Comparison of ENCODE assay signal across 26 mouse cellular contexts in the genomic region with DNA sequence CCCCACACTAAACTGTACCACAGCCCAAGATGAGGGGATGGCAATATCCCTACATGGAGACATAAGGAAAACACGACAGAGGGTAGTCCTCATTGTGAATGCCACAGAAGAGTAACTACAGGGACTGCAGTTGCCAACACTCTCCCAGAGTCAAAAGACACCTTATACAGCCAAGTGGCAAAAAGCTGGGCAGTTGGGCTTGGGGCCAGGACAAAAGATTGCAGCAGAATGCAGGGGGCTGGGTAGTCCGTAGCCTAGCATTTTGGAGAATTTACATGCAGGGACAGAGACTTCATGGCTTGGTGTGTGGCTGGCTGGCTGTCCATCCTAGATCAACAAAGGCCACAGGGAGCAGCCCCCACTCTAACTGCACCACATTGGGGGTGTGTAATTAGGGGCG. TPM values are rescaled to one million over a fixed set of nuclear protein-coding genes. Genes with fewer than 3 reads are reported as not detected.
DNase-seq lines count a peak whose midpoint lies in the region; ATAC-seq lines count a peak whose summit lies in the region.
"Had no signal": no experiment of that assay in that cellular context is flagged by ENCODE, and none has a peak within 500 bp of the region (broad histone marks: within the 10 kb centered on the region; RNA-seq: fewer than 3 reads in every experiment).

No protein-coding gene starts in this region.

- peaks cover 2 to 15% of the 10 kb centered on the region in 2 experiments; a peak in 3 of 4 replicates for H3K4me1 ChIP-seq in heart, embryonic 14.5 days (ENCODE audit: control insufficient read depth in 2 of 2, insufficient read depth in 2 of 2, low read length in 2 of 2)
- H3K4me1 ChIP-seq in heart, embryonic 10.5 days = no peaks in the 10 kb centered on the region
- 0 out of 2 replicates have a peak, but pooled peaks cover 5% of the 10 kb centered on the region for H3K4me1 ChIP-seq in midbrain, embryonic 13.5 days (replicated peaks)
- H3K4me1 ChIP-seq in midbrain, embryonic 15.5 days = no peaks in the 10 kb centered on the region
- H3K4me1 ChIP-seq: embryonic facial prominence, embryonic 15.5 days had no signal

- peak; percentile 38 to 59 for DNase-seq in cerebellum, postnatal 10 days
- no peak for DNase-seq in cerebellum, adult 8-10 months
- no peak for DNase-seq in heart, postnatal 10 days
- DNase-seq in heart, postnatal 4 days = peak; percentile 58
- no peak for DNase-seq in heart, embryonic 10.5 days (ENCODE audit: low spot score)
- DNase-seq: adrenal gland, postnatal 10 days; B cell, adult 2 months; cerebellum, adult 11-12 months; cerebellum, adult 9-11 months; embryo, embryonic 11 days; gastrocnemius, postnatal 10 days; heart, adult 2 months; heart, postnatal 36 days; kidney, adult 9 months had no signal

- H3K27me3 ChIP-seq in heart, embryonic 14.5 days (ENCODE audit: control insufficient read depth, insufficient read depth, low read length) = no peaks in the 10 kb centered on the region
- H3K27me3 ChIP-seq in heart, embryonic 10.5 days (ENCODE audit: insufficient read depth, poor library complexity, severe bottlenecking) = peaks cover 9% of the 10 kb centered on the region; the same call in 1 of the 2 replicates
- peaks cover 3% of the 10 kb centered on the region; the same call in 1 of the 2 replicates for H3K27me3 ChIP-seq in midbrain, embryonic 13.5 days
- H3K27me3 ChIP-seq in midbrain, embryonic 15.5 days (replicated peaks) = 0 out of 2 replicates have a peak, but pooled peaks cover 2% of the 10 kb centered on the region
- H3K27me3 ChIP-seq: embryonic facial prominence, embryonic 15.5 days; forebrain, embryonic 15.5 days had no signal

- 59% methylated on average over 3 of the region's 3 CpGs for WGBS in heart, embryonic 14.5 days
- 70% methylated on average over 3 of the region's 3 CpGs for WGBS in heart, embryonic 10.5 days
- WGBS in midbrain, embryonic 13.5 days = 71% methylated on average over 3 of the region's 3 CpGs
- WGBS in midbrain, embryonic 15.5 days = 77% methylated on average over 3 of the region's 3 CpGs

- 0 out of 2 replicates have a peak, but pooled peaks cover 3% of the 10 kb centered on the region for H3K9me3 ChIP-seq in heart, embryonic 14.5 days (ENCODE audit: control insufficient read depth, low read length)
- H3K9me3 ChIP-seq in heart, embryonic 10.5 days = no peaks in the 10 kb centered on the region
- H3K9me3 ChIP-seq in midbrain, embryonic 13.5 days = no peaks in the 10 kb centered on the region
- H3K9me3 ChIP-seq in midbrain, embryonic 15.5 days = no peaks in the 10 kb centered on the region
- H3K9me3 ChIP-seq: embryonic facial prominence, embryonic 15.5 days; forebrain, embryonic 10.5 days; forebrain, embryonic 15.5 days; G1E had no signal

- H3K4me2 ChIP-seq in heart, embryonic 14.5 days (ENCODE audit: low read length) = no peak overlapping the region
- H3K4me2 ChIP-seq in midbrain, embryonic 13.5 days (replicated peaks) = no peak overlapping the region
- no peak overlapping the region for H3K4me2 ChIP-seq in midbrain, embryonic 15.5 days
- H3K4me2 ChIP-seq: embryonic facial prominence, embryonic 15.5 days; forebrain, embryonic 15.5 days; hindbrain, embryonic 14.5 days had no signal

- intact Hi-C loops in heart, postnatal 10 days (cut with DNase I) = loop anchor here (2.0 kb wide), 2 partner anchors 38 to 60 kb away; no protein-coding TSS in a partner anchor

- no peak overlapping the region for H3K27ac ChIP-seq in heart, embryonic 14.5 days (replicated peaks in 1 of 2; ENCODE audit: control insufficient read depth in 1 of 2, insufficient read depth in 1 of 2, low read depth in 2 of 2, low read length in 2 of 2)
- H3K27ac ChIP-seq in heart, embryonic 10.5 days = no peak overlapping the region
- H3K27ac ChIP-seq in midbrain, embryonic 13.5 days = no peak overlapping the region
- no peak overlapping the region for H3K27ac ChIP-seq in midbrain, embryonic 15.5 days
- H3K27ac ChIP-seq: embryonic facial prominence, embryonic 15.5 days; forebrain, embryonic 10.5 days; forebrain, embryonic 15.5 days; heart, adult 2 months; hindbrain, embryonic 14.5 days had no signal

- H3K4me3 ChIP-seq in heart, embryonic 14.5 days (ENCODE audit: control insufficient read depth in 1 of 2, insufficient read depth in 1 of 2, low read depth in 1 of 2, low read length in 2 of 2) = no peak overlapping the region
- no peak overlapping the region for H3K4me3 ChIP-seq in heart, embryonic 10.5 days
- H3K4me3 ChIP-seq in midbrain, embryonic 13.5 days (replicated peaks) = no peak overlapping the region
- no peak overlapping the region for H3K4me3 ChIP-seq in midbrain, embryonic 15.5 days
- H3K4me3 ChIP-seq: embryonic facial prominence, embryonic 15.5 days; erythroblast, embryonic 14.5 days; forebrain, embryonic 10.5 days; forebrain, embryonic 15.5 days; heart, adult 2 months had no signal

- 0 out of 2 replicates have a peak, but pooled peaks have one; percentile 12 for ATAC-seq in heart, embryonic 14.5 days (ENCODE audit: insufficient number of reproducible peaks, insufficient read depth, low FRiP score, low read depth)
- no peak for ATAC-seq in midbrain, embryonic 13.5 days
- ATAC-seq in midbrain, embryonic 15.5 days (replicated peaks) = no peak
- ATAC-seq: intestine, postnatal 0 days had no signal

- H3K36me3 ChIP-seq in heart, embryonic 14.5 days (ENCODE audit: control insufficient read depth, insufficient read depth, low read length) = no peaks in the 10 kb centered on the region
- no peaks in the 10 kb centered on the region for H3K36me3 ChIP-seq in heart, embryonic 10.5 days
- no peaks in the 10 kb centered on the region for H3K36me3 ChIP-seq in midbrain, embryonic 13.5 days
- H3K36me3 ChIP-seq in midbrain, embryonic 15.5 days (replicated peaks) = no peaks in the 10 kb centered on the region
- H3K36me3 ChIP-seq: embryonic facial prominence, embryonic 15.5 days; forebrain, embryonic 10.5 days; forebrain, embryonic 15.5 days; G1E had no signal

- no peak overlapping the region for H3K9ac ChIP-seq in heart, embryonic 14.5 days (ENCODE audit: low read length)
- 0 out of 2 replicates have a peak overlapping the region, but pooled peaks have one; percentile 20 for H3K9ac ChIP-seq in midbrain, embryonic 13.5 days (replicated peaks)
- no peak overlapping the region for H3K9ac ChIP-seq in midbrain, embryonic 15.5 days
- H3K9ac ChIP-seq: embryonic facial prominence, embryonic 15.5 days; forebrain, embryonic 15.5 days; hindbrain, embryonic 14.5 days had no signal

RNA-seq across cellular contexts. Expression of a gene that starts 18.4 kb away (rescaled TPM):
- polyA plus RNA-seq in heart, embryonic 14.5 days (2014; fragmentation: Nextera tagmentation; extraction: Ambion mirVana) = 2.8 and 6.2 TPM in 2 replicates
- 1 to 10 TPM; 7.4 to 9.6 TPM for total RNA-seq in heart, postnatal 10 days (2021)
- total RNA-seq in heart, postnatal 4 days (2021) = 1 to 10 TPM; 5.0 to 6.1 TPM
- 1.9 and 2.2 TPM in 2 replicates for polyA plus RNA-seq in heart, embryonic 10.5 days (2016; fragmentation: Nextera tagmentation; extraction: Ambion mirVana)
- polyA plus RNA-seq in midbrain, embryonic 13.5 days (2015; fragmentation: Nextera tagmentation; extraction: Ambion mirVana) = 1.5 and 2.0 TPM in 2 replicates
- polyA plus RNA-seq in midbrain, embryonic 15.5 days (2015; fragmentation: Nextera tagmentation; extraction: Ambion mirVana) = 2.1 and 2.6 TPM in 2 replicates
- polyA plus RNA-seq: CD4-positive, CD25-positive, alpha-beta regulatory T cell, adult 4 months; inflammation-experienced regulatory T-cells, adult 6 months had no signal

RNA-seq across cellular contexts. Expression of a gene that starts 52.5 kb away (rescaled TPM):
- 0.65 and 1.0 TPM in 2 replicates for polyA plus RNA-seq in heart, embryonic 14.5 days (2014; fragmentation: Nextera tagmentation; extraction: Ambion mirVana)
- total RNA-seq in heart, postnatal 10 days (2021) = 1 to 10 TPM in 1 of 2 experiments, under 1 TPM in 1; 0.72 to 1.3 TPM
- total RNA-seq in heart, postnatal 4 days (2021) = 1 to 10 TPM; 1.2 TPM
- 0.07 and 0.48 TPM in 2 replicates for polyA plus RNA-seq in heart, embryonic 10.5 days (2016; fragmentation: Nextera tagmentation; extraction: Ambion mirVana)
- polyA plus RNA-seq in midbrain, embryonic 13.5 days (2015; fragmentation: Nextera tagmentation; extraction: Ambion mirVana) = 0.24 and 0.50 TPM in 2 replicates
- 0.10 and 0.43 TPM in 2 replicates for polyA plus RNA-seq in midbrain, embryonic 15.5 days (2015; fragmentation: Nextera tagmentation; extraction: Ambion mirVana)

Comparison
In these comparisons a context has a peak if more than half of its experiments do, and no peak if none do; other contexts are left out.
1. DNase-seq: peak in cerebellum, postnatal 10 days (2 of 2) and heart, postnatal 4 days (single experiment); none in cerebellum, adult 8-10 months (single experiment), heart, postnatal 10 days (0 of 2) and heart, embryonic 10.5 days (single experiment).